Mouse (Mus musculus) MEL (cell line): Measurements from ENCODE around the gene Fam229a. TPM values are rescaled to one million over a fixed set of nuclear protein-coding genes. Genes with fewer than 3 reads are reported as not detected.

Source experiments
- DNase-seq: peaks from one replicate; pipeline ENCODE4 v3.0.0; 2011; ENCODE audit warnings: low read depth, low spot score
- H3K27ac ChIP-seq: 2 replicates; pipeline ENCODE4 v1.5.1; 2012; ENCODE audit warnings: low read depth, mild to moderate bottlenecking, control low read depth, low read length, moderate library complexity; ENCODE audit not compliant: control insufficient read depth
- H3K27me3 ChIP-seq, 2 experiments: fragments of 150-350 bp in 1 of 2; sonication (generic) in 1 of 2; 2 replicates each; pipeline ENCODE4 v1.6.1; 2012; ENCODE audit warnings: low read length in 2 of 2, mild to moderate bottlenecking in 2 of 2, improper control_type of control experiment in 1 of 2, moderate library complexity in 1 of 2; ENCODE audit not compliant: insufficient read depth in 2 of 2, control insufficient read depth in 1 of 2
- H3K36me3 ChIP-seq, 2 experiments: 2 replicates each; pipeline ENCODE4 v1.6.1; 2012 to 2014; ENCODE audit warnings: low read length in 2 of 2, improper control_type of control experiment in 1 of 2, inconsistent platforms in 1 of 2, mild to moderate bottlenecking in 1 of 2; ENCODE audit not compliant: insufficient read depth in 2 of 2, control insufficient read depth in 1 of 2
- H3K4me1 ChIP-seq, 2 experiments: fragments of 150-350 bp in 1 of 2; sonication (generic) in 1 of 2; 2 replicates each; pipeline ENCODE4 v1.6.1; 2012; ENCODE audit warnings: low read length in 2 of 2, improper control_type of control experiment in 1 of 2, mild to moderate bottlenecking in 1 of 2; ENCODE audit not compliant: insufficient read depth in 2 of 2, control insufficient read depth in 1 of 2
- H3K4me3 ChIP-seq, 2 experiments: fragments of 150-350 bp in 1 of 2; sonication (generic) in 1 of 2; 2 replicates each; pipeline ENCODE4 v1.5.1; 2012; ENCODE audit warnings: low read depth in 2 of 2, low read length in 2 of 2, mild to moderate bottlenecking in 2 of 2, moderate library complexity in 2 of 2, control low read depth in 1 of 2, improper control_type of control experiment in 1 of 2; ENCODE audit not compliant: control insufficient read depth in 1 of 2, insufficient read depth in 1 of 2
- H3K79me2 ChIP-seq: 2 replicates; pipeline ENCODE4 v1.6.1; 2012; ENCODE audit warnings: mild to moderate bottlenecking, low read length, moderate library complexity; ENCODE audit not compliant: control insufficient read depth, poor library complexity, insufficient read depth
- H3K9ac ChIP-seq: 2 replicates; pipeline ENCODE4 v1.6.1; 2012; ENCODE audit warnings: low read depth, mild to moderate bottlenecking, control low read depth, low read length, moderate library complexity; ENCODE audit not compliant: control insufficient read depth, poor library complexity, severe bottlenecking
- H3K9me3 ChIP-seq: fragments of 150-350 bp; sonication (generic); replicated peaks from 2 replicates; pipeline ENCODE4 v1.6.1; 2012; ENCODE audit warnings: mild to moderate bottlenecking, low read length, improper control_type of control experiment, moderate library complexity; ENCODE audit not compliant: insufficient read depth
- BHLHE40 ChIP-seq: IDR thresholded peaks from 2 replicates; pipeline ENCODE4 v1.6.1; 2012; ENCODE audit warnings: low read depth, mild to moderate bottlenecking, inconsistent platforms, low read length, improper control_type of control experiment, borderline replicate concordance
- CHD1 ChIP-seq: IDR thresholded peaks from 2 replicates; pipeline ENCODE4 v1.6.1; 2012; ENCODE audit warnings: low read depth, mild to moderate bottlenecking, inconsistent platforms, low read length, improper control_type of control experiment
- CHD2 ChIP-seq: IDR thresholded peaks from 2 replicates; pipeline ENCODE4 v1.6.1; 2011; ENCODE audit warnings: low read length, improper control_type of control experiment
- CTCF ChIP-seq, 3 experiments: IDR thresholded peaks in 2 of 3; conservative IDR thresholded peaks in 1 of 3; 2 replicates each; pipeline ENCODE4 v1.5.1; 2011 to 2012; ENCODE audit warnings: low read length in 3 of 3, low read depth in 2 of 3, mild to moderate bottlenecking in 2 of 3, improper control_type of control experiment in 1 of 3, inconsistent platforms in 1 of 3, mixed read lengths in 1 of 3, moderate library complexity in 1 of 3; ENCODE audit not compliant: control insufficient read depth in 1 of 3, insufficient read depth in 1 of 3, poor library complexity in 1 of 3, severe bottlenecking in 1 of 3
- E2F4 ChIP-seq: IDR thresholded peaks from 2 replicates; pipeline ENCODE4 v1.6.1; 2011; ENCODE audit warnings: low read depth, low read length, improper control_type of control experiment, borderline replicate concordance
- ELF1 ChIP-seq: IDR thresholded peaks from 2 replicates; pipeline ENCODE4 v1.6.1; 2014; ENCODE audit warnings: low read depth, mild to moderate bottlenecking, inconsistent platforms, low read length, improper control_type of control experiment, moderate library complexity
- ETS1 ChIP-seq: IDR thresholded peaks from 2 replicates; pipeline ENCODE4 v1.6.1; 2012; ENCODE audit warnings: low read depth, mild to moderate bottlenecking, inconsistent platforms, low read length, improper control_type of control experiment, moderate library complexity
- HCFC1 ChIP-seq: IDR thresholded peaks from 2 replicates; pipeline ENCODE4 v1.6.1; 2012; ENCODE audit warnings: low read depth, mild to moderate bottlenecking, inconsistent platforms, low read length, improper control_type of control experiment, moderate library complexity
- JUND ChIP-seq: IDR thresholded peaks from 2 replicates; pipeline ENCODE4 v1.6.1; 2011; ENCODE audit warnings: low read depth, mild to moderate bottlenecking, improper control_type of control experiment, low read length
- KAT2A ChIP-seq: conservative IDR thresholded peaks from 2 replicates; pipeline ENCODE4 v1.6.1; 2012; ENCODE audit warnings: low read depth, low read length, improper control_type of control experiment, inconsistent platforms
- MAFK ChIP-seq: IDR thresholded peaks from 2 replicates; pipeline ENCODE4 v1.6.1; 2011; ENCODE audit warnings: low read depth, mild to moderate bottlenecking, low read length, improper control_type of control experiment, borderline replicate concordance
- MAX ChIP-seq: IDR thresholded peaks from 2 replicates; pipeline ENCODE4 v1.6.1; 2011; ENCODE audit warnings: low read length, improper control_type of control experiment
- MEF2A ChIP-seq: IDR thresholded peaks from 2 replicates; pipeline ENCODE4 v1.6.1; 2014; ENCODE audit warnings: low read depth, mild to moderate bottlenecking, inconsistent platforms, low read length, improper control_type of control experiment; ENCODE audit not compliant: poor library complexity, insufficient replicate concordance, severe bottlenecking; ENCODE audit errors: extremely low read depth
- MXI1 ChIP-seq: IDR thresholded peaks from 2 replicates; pipeline ENCODE4 v1.6.1; 2011; ENCODE audit warnings: mild to moderate bottlenecking, low read depth, low read length, improper control_type of control experiment
- MYB ChIP-seq: IDR thresholded peaks from 2 replicates; pipeline ENCODE4 v1.6.1; 2011; ENCODE audit warnings: mild to moderate bottlenecking, low read depth, low read length, improper control_type of control experiment
- MYC ChIP-seq: IDR thresholded peaks from 2 replicates; pipeline ENCODE4 v1.6.1; 2011; ENCODE audit warnings: low read depth, mild to moderate bottlenecking, low read length, improper control_type of control experiment, moderate library complexity
- NELFE ChIP-seq: IDR thresholded peaks from 2 replicates; pipeline ENCODE4 v1.6.1; 2011; ENCODE audit warnings: low read depth, low read length, improper control_type of control experiment
- NRF1 ChIP-seq: IDR thresholded peaks from 2 replicates; pipeline ENCODE4 v1.6.1; 2014; ENCODE audit warnings: low read depth, mild to moderate bottlenecking, inconsistent platforms, low read length, improper control_type of control experiment, moderate library complexity; ENCODE audit not compliant: poor library complexity, insufficient read depth, severe bottlenecking
- POLR2A ChIP-seq, 2 experiments: IDR thresholded peaks; 2 replicates each; pipeline ENCODE4 v1.6.1; 2011 to 2012; ENCODE audit warnings: low read length in 2 of 2, mild to moderate bottlenecking in 2 of 2, control low read depth in 1 of 2, improper control_type of control experiment in 1 of 2, low read depth in 1 of 2, moderate library complexity in 1 of 2; ENCODE audit not compliant: control insufficient read depth in 1 of 2, insufficient read depth in 1 of 2, poor library complexity in 1 of 2
- POLR2AphosphoS5 ChIP-seq: IDR thresholded peaks from 2 replicates; pipeline ENCODE4 v1.6.1; 2012; ENCODE audit warnings: low read depth, borderline replicate concordance, mild to moderate bottlenecking, inconsistent platforms, low read length, moderate library complexity, mixed read lengths
- RCOR1 ChIP-seq: IDR thresholded peaks from 2 replicates; pipeline ENCODE4 v1.6.1; 2012; ENCODE audit warnings: low read depth, mild to moderate bottlenecking, inconsistent platforms, low read length, improper control_type of control experiment
- SIN3A ChIP-seq: IDR thresholded peaks from 2 replicates; pipeline ENCODE4 v1.6.1; 2012; ENCODE audit warnings: low read length, improper control_type of control experiment, inconsistent platforms
- SMC3 ChIP-seq: IDR thresholded peaks from 2 replicates; pipeline ENCODE4 v1.6.1; 2011; ENCODE audit warnings: low read depth, low read length, improper control_type of control experiment
- TAL1 ChIP-seq: IDR thresholded peaks from 2 replicates; pipeline ENCODE4 v1.6.1; 2012; ENCODE audit warnings: mild to moderate bottlenecking, inconsistent platforms, low read length, moderate library complexity, mixed read lengths
- TBP ChIP-seq: IDR thresholded peaks from 2 replicates; pipeline ENCODE4 v1.8.0; 2011; ENCODE audit warnings: low read depth, low read length, improper control_type of control experiment
- TCF12 ChIP-seq: IDR thresholded peaks from 2 replicates; pipeline ENCODE4 v1.6.1; 2014; ENCODE audit warnings: low read depth, mild to moderate bottlenecking, inconsistent platforms, low read length, improper control_type of control experiment, moderate library complexity
- UBTF ChIP-seq: IDR thresholded peaks from 2 replicates; pipeline ENCODE4 v1.6.1; 2012; ENCODE audit warnings: low read depth, mild to moderate bottlenecking, inconsistent platforms, low read length, improper control_type of control experiment, moderate library complexity, borderline replicate concordance; ENCODE audit not compliant: insufficient read depth
- USF1 ChIP-seq: IDR thresholded peaks from 2 replicates; pipeline ENCODE4 v1.6.1; 2014; ENCODE audit warnings: low read depth, mild to moderate bottlenecking, inconsistent platforms, low read length, improper control_type of control experiment, moderate library complexity
- USF2 ChIP-seq, 2 experiments: IDR thresholded peaks; 2 replicates each; pipeline ENCODE4 v1.6.1; 2011 to 2012; ENCODE audit warnings: improper control_type of control experiment in 2 of 2, low read length in 2 of 2, borderline replicate concordance in 1 of 2, inconsistent platforms in 1 of 2, low read depth in 1 of 2, mild to moderate bottlenecking in 1 of 2; ENCODE audit not compliant: insufficient read depth in 1 of 2
- ZC3H11A ChIP-seq: IDR thresholded peaks from 2 replicates; pipeline ENCODE4 v1.6.1; 2012; ENCODE audit warnings: low read depth, mild to moderate bottlenecking, inconsistent platforms, low read length, improper control_type of control experiment
- ZKSCAN1 ChIP-seq: IDR thresholded peaks from 2 replicates; pipeline ENCODE4 v1.6.1; 2012; ENCODE audit warnings: low read depth, mild to moderate bottlenecking, inconsistent platforms, low read length, improper control_type of control experiment, moderate library complexity
- ZMIZ1 ChIP-seq: IDR thresholded peaks from 2 replicates; pipeline ENCODE4 v1.6.1; 2012; ENCODE audit warnings: low read depth, mild to moderate bottlenecking, inconsistent platforms, low read length, improper control_type of control experiment, moderate library complexity
- ZNF384 ChIP-seq: IDR thresholded peaks from 2 replicates; pipeline ENCODE4 v1.6.1; 2012; ENCODE audit warnings: low read depth, mild to moderate bottlenecking, inconsistent platforms, low read length, improper control_type of control experiment
- polyA plus RNA-seq, 2 experiments: library from polyadenylated mRNA; stranded (reverse) in 1 of 2; unstranded in 1 of 2; fragments of >175 nt in 1 of 2; fragments of >200 nt in 1 of 2; gene quantifications; 2 replicates each; pipeline versions ENCODE4 v1.2.1 to v1.2.4; 2012; ENCODE audit warnings: low replicate concordance in 2 of 2, low read depth in 1 of 2; ENCODE audit not compliant: insufficient read length in 2 of 2, insufficient read depth in 1 of 2, missing spikeins in 1 of 2
- total RNA-seq: library from RNA; depleted of rRNA; stranded (reverse); fragments of 300-350 nt; gene quantifications from 2 replicates; pipeline ENCODE4 v1.2.3, GENCODE M21; 2012

Gene Fam229a
- total and polyA plus RNA-seq, 3 experiments = not detected

DNA sequence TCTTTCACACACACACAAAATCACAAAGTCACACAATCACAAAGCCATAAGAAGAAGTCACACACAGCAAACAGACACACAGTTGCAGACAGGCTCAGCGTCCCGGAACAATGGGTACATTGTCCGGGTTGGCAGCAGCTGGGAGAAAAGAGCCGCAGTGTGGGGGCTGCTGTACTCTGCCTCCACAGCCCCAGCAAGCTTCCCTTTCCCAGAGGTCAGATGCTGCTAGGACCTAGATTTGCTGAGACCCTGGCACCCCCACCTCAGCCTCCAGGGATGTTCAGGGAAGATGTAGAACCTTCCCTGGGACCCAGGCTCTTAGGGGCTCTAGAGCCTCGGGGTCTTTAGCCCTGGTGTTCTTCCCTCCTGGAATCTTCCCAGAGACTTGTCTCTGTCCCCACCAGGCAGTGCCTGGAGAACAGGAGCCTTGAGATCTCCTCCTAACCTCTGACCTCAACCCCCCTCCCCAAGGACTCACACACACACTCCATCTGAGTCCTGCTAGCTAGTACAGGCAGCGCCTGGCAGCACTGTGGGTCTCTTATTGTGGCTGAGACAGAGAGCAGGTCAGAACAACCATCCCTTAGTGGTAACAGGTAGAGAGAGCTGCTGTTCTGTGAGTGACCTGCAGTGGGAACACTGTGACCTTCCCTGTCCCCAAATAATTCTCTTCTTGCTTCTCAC, 20.6 kb downstream of the Fam229a start (continued):
- no peak for TF ChIP-seq HCFC1
- TF ChIP-seq RCOR1 = no peak
- no peak for TF ChIP-seq CHD2
- no peak for TF ChIP-seq E2F4

DNA sequence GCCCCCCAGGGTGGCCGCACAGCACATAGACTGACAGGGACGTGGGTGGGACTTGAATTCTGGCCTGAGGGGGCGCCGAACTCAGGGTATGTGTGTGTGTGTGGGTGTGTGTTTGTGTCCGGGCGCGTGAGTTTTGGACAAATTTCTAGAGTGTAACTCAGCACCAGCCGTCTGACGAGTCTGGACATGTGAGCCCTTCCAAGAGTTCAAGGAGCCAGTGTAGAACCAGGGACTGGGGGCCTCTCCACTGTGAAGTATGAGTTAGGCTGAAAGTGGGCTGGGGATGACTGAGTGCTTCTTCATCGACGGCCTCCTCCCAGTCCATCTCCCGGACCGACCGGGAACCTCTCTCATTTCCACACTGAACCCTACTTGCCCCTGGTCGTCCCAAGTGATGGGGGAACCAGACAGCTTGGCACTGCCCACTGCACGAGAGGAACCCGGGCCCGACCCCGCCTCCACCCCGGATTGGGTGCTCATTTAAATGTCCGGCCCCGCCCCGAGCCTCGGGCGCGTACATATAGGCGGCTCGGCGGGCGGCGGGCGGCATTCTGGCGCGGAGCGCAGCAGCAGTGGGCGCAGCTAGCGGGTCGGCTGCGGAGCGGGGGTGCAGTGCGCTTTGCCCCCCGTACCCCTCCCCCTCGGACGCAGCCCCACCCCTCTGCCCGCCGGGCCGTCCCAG, 22.2 kb downstream of the Fam229a start, which contains the start of gene Marcksl1:
Marcksl1 (plus strand) TSS at position 496 of the 682 bp plus-strand sequence.
- no peak within 1 kb of the TSS for H3K27ac ChIP-seq
- H3K79me2 ChIP-seq = no peaks in the 10 kb centered on the region; the same call in 1 of the 2 replicates
- peak within 1 kb of the TSS; percentile 67 to 93 for H3K4me3 ChIP-seq
- H3K9ac ChIP-seq = peak within 1 kb of the TSS; percentile 88
- H3K4me1 ChIP-seq = no peaks in the 10 kb centered on the region
- no peaks in the 10 kb centered on the region for H3K27me3 ChIP-seq
- H3K36me3 ChIP-seq = no peaks in the 10 kb centered on the region
- peak; percentile 87 for DNase-seq
- no peaks in the 10 kb centered on the region for H3K9me3 ChIP-seq
- peak; percentile 79 for TF ChIP-seq BHLHE40
- TF ChIP-seq UBTF = no peak
- peak; percentile 88 for TF ChIP-seq NELFE
- no peak for TF ChIP-seq MAFK
- no peak for TF ChIP-seq ZKSCAN1
- no peak for TF ChIP-seq SMC3
- TF ChIP-seq TCF12 = peak; percentile 58; the same call in 1 of the 2 replicates
- no peak for TF ChIP-seq MYB
- TF ChIP-seq SIN3A = peak; percentile 66
- no peak for TF ChIP-seq CHD1
- TF ChIP-seq KAT2A = no peak
- TF ChIP-seq CTCF (IDR thresholded peaks at IDR 0.05 in 2 of 3, conservative IDR thresholded peaks at IDR 0.05 in 1 of 3; ENCODE audit: control insufficient read depth in 1 of 3, insufficient read depth in 1 of 3, low read depth in 2 of 3, low read length in 3 of 3, poor library complexity in 1 of 3, severe bottlenecking in 1 of 3) = no peak; a peak in 1 of 6 replicates
- TF ChIP-seq ELF1 = 0 out of 2 replicates have a peak, but pooled peaks have one; percentile 5
- TF ChIP-seq NRF1 = no peak
- TF ChIP-seq TBP = peak; percentile 89
- TF ChIP-seq USF2 (IDR thresholded peaks at IDR 0.05; ENCODE audit: borderline replicate concordance in 1 of 2, insufficient read depth in 1 of 2, low read depth in 1 of 2, low read length in 2 of 2) = no peak
- no peak; the same call in 1 of the 2 replicates for TF ChIP-seq POLR2AphosphoS5
- no peak for TF ChIP-seq CHD2
- TF ChIP-seq JUND = no peak
- no peak for TF ChIP-seq ZC3H11A
- TF ChIP-seq ZNF384 = no peak
- no peak for TF ChIP-seq ETS1
- no peak for TF ChIP-seq MYC
- no peak for TF ChIP-seq TAL1
- peak; percentile 98 for TF ChIP-seq ZMIZ1
- no peak for TF ChIP-seq RCOR1
- TF ChIP-seq POLR2A (IDR thresholded peaks at IDR 0.05; ENCODE audit: control insufficient read depth in 1 of 2, insufficient read depth in 1 of 2, low read depth in 1 of 2, low read length in 2 of 2, poor library complexity in 1 of 2) = peak; percentile 85 to 86
- no peak for TF ChIP-seq USF1
- TF ChIP-seq MEF2A = no peak
- TF ChIP-seq MXI1 = peak; percentile 27; the same call in 1 of the 2 replicates
- TF ChIP-seq MAX = no peak
